Mouse (Mus musculus) embryonic facial prominence, embryonic 14.5 days (tissue): ENCODE results near the gene Eps15. TPM values are rescaled to one million over a fixed set of nuclear protein-coding genes. Genes with fewer than 3 reads are reported as not detected.

Experiments
- ATAC-seq: fragments of 200-750 bp; cut with Nextera tagmentation; 2 replicates; pipeline ENCODE4 v1.8.0; 2017; ENCODE audit warnings: low read depth, moderate number of reproducible peaks, moderate TSS enrichment
- DNase-seq: peaks from one replicate; pipeline ENCODE4 v3.0.0-alpha.2; 2015; ENCODE audit warnings: low spot score
- H3K27ac ChIP-seq: fragments of 300-500 bp; sonication (generic); replicated peaks from 2 replicates; pipeline ENCODE4 v1.5.1; 2014; ENCODE audit warnings: low read depth, mild to moderate bottlenecking, low read length, moderate library complexity
- H3K27me3 ChIP-seq: fragments of 300-500 bp; sonication (generic); replicated peaks from 2 replicates; pipeline ENCODE4 v1.6.1; 2014; ENCODE audit warnings: low read length; ENCODE audit not compliant: control insufficient read depth, insufficient read depth
- H3K36me3 ChIP-seq: fragments of 300-500 bp; sonication (generic); 2 replicates; pipeline ENCODE4 v1.6.1; 2014; ENCODE audit warnings: low read length, mixed read lengths; ENCODE audit not compliant: control insufficient read depth, insufficient read depth
- H3K4me1 ChIP-seq: fragments of 300-500 bp; sonication (generic); 2 replicates; pipeline ENCODE4 v1.6.1; 2014; ENCODE audit warnings: antibody characterized with exemption, low read length; ENCODE audit not compliant: control insufficient read depth, insufficient read depth
- H3K4me2 ChIP-seq: fragments of 300-500 bp; sonication (generic); 2 replicates; pipeline ENCODE4 v1.6.1; 2014; ENCODE audit warnings: low read depth, mild to moderate bottlenecking, low read length, moderate library complexity, mixed read lengths
- H3K4me3 ChIP-seq: fragments of 300-500 bp; sonication (generic); 2 replicates; pipeline ENCODE4 v1.5.1; 2014; ENCODE audit warnings: low read depth, mild to moderate bottlenecking, low read length
- H3K9ac ChIP-seq: fragments of 300-500 bp; sonication (generic); 2 replicates; pipeline ENCODE4 v1.6.1; 2014; ENCODE audit warnings: low read depth, mild to moderate bottlenecking, low read length, moderate library complexity, mixed read lengths
- H3K9me3 ChIP-seq: fragments of 300-500 bp; sonication (generic); 2 replicates; pipeline ENCODE4 v1.6.1; 2016; ENCODE audit warnings: low read length; ENCODE audit not compliant: control insufficient read depth
- WGBS: fragments of 180-500 bp; shearing (Covaris S2); extraction: QIAGEN DNeasy Blood & Tissue Kit; methylation state at CpG from one replicate; pipeline ENCODE4 v1.1.7; 2014; 5-methylcytosine and 5-hydroxymethylcytosine counted together
- polyA plus RNA-seq: library from polyadenylated mRNA; unstranded; fragments of >200 nt; fragmentation: Nextera tagmentation; extraction: Ambion mirVana; gene quantifications from 2 replicates; pipeline ENCODE4 v1.2.1, GENCODE M21; 2014

The Eps15 gene
- polyA plus RNA-seq, 1 experiment from 2014 or later: 40.9 TPM

DNA sequence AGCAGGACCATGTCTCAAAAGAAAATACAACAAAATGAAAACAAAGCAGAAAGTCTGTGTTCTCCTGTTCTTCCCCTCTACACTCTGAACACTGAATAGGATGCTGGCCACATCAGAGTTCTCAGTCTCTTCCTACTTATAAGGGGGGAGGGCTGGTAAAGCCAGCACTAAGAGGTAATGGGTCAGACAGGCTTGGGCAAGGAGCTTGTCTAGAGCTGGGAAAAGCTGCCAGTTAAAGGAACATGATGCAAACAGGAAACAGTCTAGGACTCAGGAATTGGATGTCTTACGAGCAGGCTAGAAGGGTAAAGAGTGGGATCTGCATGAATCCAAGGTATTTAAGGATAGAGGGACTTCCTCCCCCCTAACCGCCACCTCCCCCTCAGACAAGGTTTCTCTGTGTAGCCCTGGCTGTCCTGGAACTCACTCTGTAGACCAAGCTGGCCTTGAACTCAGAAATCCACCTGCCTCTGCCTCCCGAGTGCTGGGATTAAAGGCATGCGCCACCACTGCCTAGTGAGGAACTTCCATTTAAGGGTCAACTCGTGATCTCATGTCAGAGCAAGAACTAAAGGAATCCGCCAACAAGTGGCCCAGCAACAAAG is 35.0 kb upstream of the Eps15 start:
- Histone ChIP-seq H3K9me3 (no peaks in the 10 kb centered on the region), H3K4me3 (no peak overlapping the region), H3K4me1 (peaks cover 7% of the 10 kb centered on the region; the same call in 1 of the 2 replicates), H3K27ac (no peak overlapping the region), H3K9ac (no peak overlapping the region), H3K36me3 (no peaks in the 10 kb centered on the region), H3K4me2 (no peak overlapping the region), H3K27me3 (no peaks in the 10 kb centered on the region)
- DNase-seq (no peak), ATAC-seq (no peak)
- 78% methylated on average over 6 of the region's 6 CpGs for whole genome bisulfite sequencing

DNA sequence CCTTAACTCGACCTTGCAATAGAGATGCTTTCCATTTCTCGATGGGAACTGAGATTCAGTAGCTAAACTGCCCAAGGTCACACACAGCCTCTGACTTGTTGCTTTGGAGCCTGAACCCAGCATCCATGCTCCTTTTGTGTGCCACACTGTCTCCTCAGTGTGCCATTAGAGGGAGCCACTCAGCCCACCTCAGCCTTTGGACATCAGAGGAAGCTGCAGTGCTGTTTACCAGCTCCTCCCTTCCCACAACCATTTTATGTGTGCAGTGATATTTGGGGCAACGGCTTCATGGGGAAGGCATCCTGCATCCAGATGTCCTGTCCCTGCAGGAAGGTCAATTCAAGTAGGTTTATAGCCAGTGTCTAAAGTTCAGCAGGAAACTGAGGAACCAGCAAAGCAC is 28.5 kb upstream of the Eps15 start:
- no peak for DNase-seq
- H3K27me3 ChIP-seq: no peaks in the 10 kb centered on the region
- H3K36me3 ChIP-seq: no peaks in the 10 kb centered on the region
- WGBS: 41% methylated on average over 3 of the region's 3 CpGs
- H3K27ac ChIP-seq: no peak overlapping the region
- H3K4me1 ChIP-seq: no peaks in the 10 kb centered on the region; the same call in 1 of the 2 replicates
- H3K9me3 ChIP-seq: no peaks in the 10 kb centered on the region
- H3K9ac ChIP-seq: no peak overlapping the region
- no peak overlapping the region for H3K4me3 ChIP-seq
- ATAC-seq: no peak
- no peak overlapping the region for H3K4me2 ChIP-seq

DNA sequence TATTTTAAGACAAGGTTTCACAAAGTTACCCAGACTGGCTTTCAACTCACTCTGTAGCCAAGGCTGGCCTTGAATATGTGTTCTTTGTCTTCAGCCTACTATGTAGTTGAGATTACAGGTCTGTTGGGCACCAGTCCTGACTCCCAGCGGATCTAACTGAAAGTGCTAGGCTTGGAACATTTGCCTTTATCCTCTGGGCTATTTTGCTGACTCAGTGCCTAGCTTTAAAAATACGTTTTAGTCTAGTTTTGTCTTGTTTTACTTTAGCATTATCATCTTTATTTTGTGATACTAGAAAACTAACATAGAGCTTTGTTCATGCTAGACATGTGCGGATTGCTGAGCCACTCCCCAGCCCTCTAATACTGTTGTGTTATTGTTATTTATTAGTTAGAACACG is 27.9 kb upstream of the Eps15 start:
- no peaks in the 10 kb centered on the region; the same call in 1 of the 2 replicates for H3K4me1 ChIP-seq
- ATAC-seq (no peak), DNase-seq (no peak)
- no peak overlapping the region for H3K4me3 ChIP-seq
- no peaks in the 10 kb centered on the region for H3K27me3 ChIP-seq
- 76% methylated on average over 4 of the region's 4 CpGs for WGBS
- no peak overlapping the region for H3K4me2 ChIP-seq
- no peak overlapping the region for H3K27ac ChIP-seq
- H3K9ac ChIP-seq: no peak overlapping the region
- H3K9me3 ChIP-seq: no peaks in the 10 kb centered on the region
- no peaks in the 10 kb centered on the region for H3K36me3 ChIP-seq

DNA sequence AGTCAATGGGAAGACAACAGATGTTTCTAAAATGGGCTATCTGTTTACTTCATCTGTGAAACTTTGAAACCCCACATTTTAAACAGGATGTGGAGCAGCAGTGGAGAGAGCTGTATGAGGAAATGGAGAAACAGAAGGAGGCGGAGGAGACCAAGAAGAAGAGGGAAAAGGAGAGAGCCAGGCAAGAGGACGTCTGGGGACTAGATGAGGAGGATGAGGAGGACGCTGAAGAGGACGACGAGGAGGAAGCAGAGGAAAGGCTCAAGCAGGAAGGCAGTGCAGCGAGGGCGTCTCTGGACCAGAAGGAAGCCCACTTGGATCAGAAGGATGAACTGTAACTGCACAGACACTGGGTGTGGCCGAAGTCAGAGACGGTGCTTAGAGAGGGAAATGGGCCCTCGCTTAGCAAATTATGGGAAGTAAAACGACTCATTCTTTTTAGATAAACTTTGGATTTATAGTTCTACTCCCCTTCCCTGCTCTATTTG is 26.4 kb upstream of the Eps15 start:
- no peak overlapping the region for H3K4me2 ChIP-seq

DNA sequence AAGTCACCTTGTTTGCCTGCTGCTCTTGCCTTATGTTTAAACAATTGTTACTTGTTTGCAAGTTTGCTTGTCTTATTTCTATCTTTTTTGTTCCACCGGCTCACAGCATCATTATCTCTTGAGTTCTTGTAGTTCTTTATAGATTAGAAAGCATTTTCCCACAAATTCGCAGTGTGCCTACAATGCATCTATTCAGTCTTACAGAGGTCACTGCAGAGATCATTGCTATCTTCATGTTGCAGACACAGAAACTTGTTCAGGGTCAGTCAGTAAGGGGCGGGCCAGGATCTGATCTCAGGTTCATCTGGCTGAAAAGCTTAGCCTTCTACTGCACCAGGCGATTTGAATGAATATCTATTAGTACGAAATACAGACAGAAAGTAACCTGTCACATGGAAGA is 25.6 kb upstream of the Eps15 start:
- 87% methylated on average over 5 of the region's 5 CpGs for WGBS
- Histone ChIP-seq H3K36me3 (no peaks in the 10 kb centered on the region), H3K27ac (no peak overlapping the region), H3K9me3 (no peaks in the 10 kb centered on the region), H3K9ac (no peak overlapping the region), H3K4me3 (no peak overlapping the region), H3K4me2 (no peak overlapping the region), H3K4me1 (no peaks in the 10 kb centered on the region; the same call in 1 of the 2 replicates), H3K27me3 (no peaks in the 10 kb centered on the region)
- DNase-seq (no peak), ATAC-seq (no peak)

More for the DNA sequence above, 26.4 kb upstream of the Eps15 start:
- DNase-seq (no peak), ATAC-seq (no peak)
- Histone ChIP-seq H3K36me3 (no peaks in the 10 kb centered on the region), H3K27ac (no peak overlapping the region), H3K27me3 (no peaks in the 10 kb centered on the region), H3K9ac (no peak overlapping the region), H3K4me3 (no peak overlapping the region), H3K4me1 (no peaks in the 10 kb centered on the region; the same call in 1 of the 2 replicates), H3K9me3 (no peaks in the 10 kb centered on the region)
- 68% methylated on average over 11 of the region's 11 CpGs for WGBS

DNA sequence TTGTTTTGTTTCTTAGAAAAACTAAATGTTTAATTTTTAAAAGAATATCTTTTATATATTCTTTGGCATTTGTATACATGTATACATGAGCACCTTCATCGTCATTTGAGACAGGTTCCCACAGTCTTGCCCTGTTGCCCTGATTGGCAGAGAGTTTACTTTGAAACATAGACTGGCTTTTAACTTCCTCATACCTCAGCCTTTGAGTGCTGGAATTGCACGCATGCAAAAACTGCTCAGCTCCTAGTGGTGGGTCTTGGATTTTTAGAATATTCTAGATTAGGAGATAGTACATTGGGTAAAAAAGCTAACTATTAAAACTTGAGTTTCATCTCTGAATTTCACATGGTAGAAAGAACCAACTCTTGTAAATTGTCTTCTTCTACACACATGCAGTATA is 24.7 kb upstream of the Eps15 start:
- H3K9me3 ChIP-seq: no peaks in the 10 kb centered on the region
- no peak overlapping the region for H3K4me3 ChIP-seq
- WGBS: 65% methylated on average over 2 of the region's 2 CpGs
- H3K27ac ChIP-seq: no peak overlapping the region
- ATAC-seq: no peak
- H3K9ac ChIP-seq: no peak overlapping the region
- no peak for DNase-seq
- H3K27me3 ChIP-seq: no peaks in the 10 kb centered on the region
- H3K36me3 ChIP-seq: no peaks in the 10 kb centered on the region
- H3K4me2 ChIP-seq: no peak overlapping the region
- H3K4me1 ChIP-seq: no peaks in the 10 kb centered on the region; the same call in 1 of the 2 replicates

DNA sequence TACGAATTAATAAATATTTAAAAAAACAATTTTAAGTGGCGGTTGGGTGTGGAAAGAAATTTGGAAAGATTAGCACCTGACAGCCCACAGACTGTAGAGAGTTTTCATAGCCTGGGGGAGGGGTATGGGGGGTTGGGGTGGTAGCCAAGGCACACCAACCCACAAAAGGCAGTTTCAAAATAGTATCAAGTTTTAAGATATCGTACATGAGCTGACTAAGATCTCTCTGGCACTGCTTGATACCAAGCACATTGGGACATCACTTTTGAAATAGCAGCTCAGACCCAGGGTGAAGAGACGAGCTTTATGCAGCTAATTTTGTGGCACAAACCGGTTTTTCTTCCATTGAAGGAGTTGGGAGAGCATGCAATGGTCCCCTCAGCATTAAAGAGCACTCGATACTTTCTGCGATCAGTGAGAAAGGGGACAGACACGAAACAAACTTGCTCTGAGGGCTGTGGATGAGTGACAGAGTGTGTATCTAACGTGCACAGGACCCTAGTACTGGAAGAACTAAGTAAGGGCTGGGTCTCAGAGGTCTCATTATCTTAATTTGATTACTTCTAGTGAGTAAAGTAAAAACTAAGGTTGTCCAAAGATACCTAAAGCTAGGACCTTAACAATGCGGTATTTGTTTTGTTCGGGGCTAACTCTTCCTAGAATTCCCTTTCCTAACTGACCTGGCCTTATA is 24.2 kb upstream of the Eps15 start:
- WGBS: 73% methylated on average over 11 of the region's 11 CpGs
- no peak for DNase-seq
- no peak overlapping the region for H3K27ac ChIP-seq

DNA sequence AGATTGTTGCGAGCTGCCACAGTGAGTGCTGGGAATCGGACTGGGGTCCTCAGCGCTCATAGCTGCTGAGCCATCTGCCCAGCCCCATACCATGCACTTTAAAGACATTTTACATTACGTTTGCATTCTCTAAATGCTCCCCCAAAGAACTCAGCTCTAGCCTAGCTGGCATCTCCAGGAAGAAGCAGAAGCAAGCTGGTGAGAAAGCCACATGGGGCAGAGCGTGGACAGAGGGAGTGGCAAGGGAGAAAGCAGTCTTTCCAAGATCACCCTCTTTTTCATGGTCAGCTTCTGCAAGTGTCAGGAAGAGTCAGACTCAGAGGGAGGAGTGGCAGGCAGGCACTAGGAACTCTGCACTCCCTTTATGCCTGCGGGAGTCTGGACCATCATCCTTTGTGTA is 23.3 kb upstream of the Eps15 start:
- H3K4me1 ChIP-seq: no peaks in the 10 kb centered on the region; the same call in 1 of the 2 replicates
- no peak overlapping the region for H3K4me3 ChIP-seq
- no peak overlapping the region for H3K9ac ChIP-seq
- no peaks in the 10 kb centered on the region for H3K27me3 ChIP-seq
- ATAC-seq: no peak
- no peaks in the 10 kb centered on the region for H3K36me3 ChIP-seq
- DNase-seq: no peak
- H3K9me3 ChIP-seq: no peaks in the 10 kb centered on the region
- no peak overlapping the region for H3K27ac ChIP-seq
- H3K4me2 ChIP-seq: no peak overlapping the region
- 85% methylated on average over 6 of the region's 6 CpGs for WGBS

More for the DNA sequence above, 24.2 kb upstream of the Eps15 start:
- no peaks in the 10 kb centered on the region for H3K9me3 ChIP-seq
- ATAC-seq: no peak
- H3K4me1 ChIP-seq: no peaks in the 10 kb centered on the region; the same call in 1 of the 2 replicates
- H3K36me3 ChIP-seq: no peaks in the 10 kb centered on the region
- no peak overlapping the region for H3K9ac ChIP-seq
- H3K4me3 ChIP-seq: no peak overlapping the region
- no peaks in the 10 kb centered on the region for H3K27me3 ChIP-seq
- no peak overlapping the region for H3K4me2 ChIP-seq

DNA sequence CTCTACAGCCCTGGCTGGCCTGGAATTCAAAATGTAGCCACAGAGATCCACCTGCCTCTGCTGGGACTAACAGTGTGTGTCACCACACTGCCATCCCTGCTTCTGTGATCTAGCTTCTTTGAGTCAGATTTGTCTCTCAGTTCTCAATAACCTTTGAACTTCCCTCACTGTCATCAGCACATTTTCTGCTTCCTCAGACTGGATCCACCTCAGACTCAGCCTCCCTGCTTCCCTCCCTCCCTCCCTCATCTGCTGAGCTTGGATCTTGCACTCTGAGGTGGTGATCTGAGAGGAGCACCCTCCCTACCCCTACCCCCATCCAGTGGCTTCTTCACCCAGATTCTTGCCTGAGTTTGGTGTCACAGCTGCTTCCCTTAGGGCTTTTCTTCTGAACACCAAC is 22.4 kb upstream of the Eps15 start:
- Histone ChIP-seq H3K36me3 (no peaks in the 10 kb centered on the region), H3K9me3 (no peaks in the 10 kb centered on the region), H3K9ac (no peak overlapping the region), H3K27ac (no peak overlapping the region), H3K4me3 (no peak overlapping the region), H3K4me2 (no peak overlapping the region), H3K27me3 (no peaks in the 10 kb centered on the region), H3K4me1 (no peaks in the 10 kb centered on the region; the same call in 1 of the 2 replicates)
- ATAC-seq (no peak), DNase-seq (no peak)
